Mouse (Mus musculus) lung, postnatal 0 days (tissue): ENCODE measurements at regions not wholly inside any gene's neighbourhood (a gene's known extent, or its start where the extent isn't known, plus 50 kb on each side); places are given as distances from the start of the nearest gene placed in this dataset.

Experiments used
- CTCF ChIP-seq: IDR thresholded peaks from 2 replicates; pipeline ENCODE4 v1.5.1; 2016; ENCODE audit warnings: antibody characterized with exemption, mild to moderate bottlenecking
- EP300 ChIP-seq: IDR thresholded peaks from 2 replicates; pipeline ENCODE4 v1.6.1; 2016; ENCODE audit warnings: antibody characterized with exemption, mild to moderate bottlenecking, control low read depth

DNA sequence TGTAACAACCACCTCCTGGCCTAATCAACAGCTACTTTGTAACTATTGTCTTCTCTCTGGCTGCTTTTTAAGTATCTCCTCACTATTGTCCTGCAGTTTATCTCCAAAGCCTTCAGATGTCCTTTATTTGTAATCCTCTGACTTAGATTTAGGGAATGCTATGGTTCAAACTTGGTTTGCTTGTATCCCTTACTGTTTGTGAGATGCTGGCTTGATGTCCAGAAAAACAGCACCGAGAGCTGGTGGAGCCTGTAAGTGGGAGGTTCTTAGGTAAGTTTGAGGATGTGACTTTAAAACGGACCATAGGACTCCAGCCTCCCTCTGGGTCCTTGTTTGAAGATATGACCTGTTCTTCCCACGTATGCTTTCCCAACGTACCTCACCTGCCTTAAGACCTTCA lies 372.7 kb downstream of the Cd83 start:
- no peak for TF ChIP-seq CTCF
- TF ChIP-seq EP300: no peak
